Mouse (Mus musculus) kidney, adult 8-10 months (tissue): ENCODE measurements around the gene Lyz1.
"Not testable (repeated sequence)": the region's sequence is repeated elsewhere in the genome, so short reads cannot be mapped to it uniquely, and the experiment has no call there.

Experiments used
- DNase-seq, 2 experiments: peaks; one replicate each; pipeline ENCODE4 v3.0.0; 2022

Gene Lyz1

GRCm38 (mm10) chr10:117292671-117293070, at the start of gene Lyz1:
Gene Lyz1 (minus strand): TSS chr10:117292868.
- DNase-seq, result no peak

- DNase-seq, result no peak
Measured at GRCm38 (mm10) chr10:117342406-117342805, 49.7 kb upstream of the Lyz1 start.

- DNase-seq, result no peak
Measured at GRCm38 (mm10) chr10:117341029-117341428, 48.4 kb upstream of the Lyz1 start.

- DNase-seq, result no peak
Measured at GRCm38 (mm10) chr10:117339241-117339640, 46.6 kb upstream of the Lyz1 start.

GRCm38 (mm10) chr10:117337946-117338345, 45.3 kb upstream of the Lyz1 start:
- no peak for DNase-seq

- DNase-seq, result no peak
Measured at GRCm38 (mm10) chr10:117335649-117336048, 43.0 kb upstream of the Lyz1 start.

GRCm38 (mm10) chr10:117330521-117330920, 37.9 kb upstream of the Lyz1 start:
- peak in 1 of 2 experiments; percentile 11 for DNase-seq

GRCm38 (mm10) chr10:117323782-117324181, 31.1 kb upstream of the Lyz1 start:
- DNase-seq, result no peak

- no peak for DNase-seq
Measured at GRCm38 (mm10) chr10:117322630-117323029, 30.0 kb upstream of the Lyz1 start.

GRCm38 (mm10) chr10:117320571-117320981, 27.9 kb upstream of the Lyz1 start:
- DNase-seq, result no peak

GRCm38 (mm10) chr10:117316391-117316790, 23.7 kb upstream of the Lyz1 start:
- no peak for DNase-seq

- no peak for DNase-seq
Measured at GRCm38 (mm10) chr10:117313133-117313532, 20.5 kb upstream of the Lyz1 start.

- no peak for DNase-seq
Measured at GRCm38 (mm10) chr10:117312168-117312567, 19.5 kb upstream of the Lyz1 start.

GRCm38 (mm10) chr10:117304371-117304770, 11.7 kb upstream of the Lyz1 start:
- DNase-seq, result no peak

- no peak for DNase-seq
Measured at GRCm38 (mm10) chr10:117301688-117302087, 9.0 kb upstream of the Lyz1 start.

- no peak for DNase-seq
Measured at GRCm38 (mm10) chr10:117299901-117300520, 7.3 kb upstream of the Lyz1 start.

- no peak for DNase-seq
Measured at GRCm38 (mm10) chr10:117299106-117299505, 6.4 kb upstream of the Lyz1 start.

GRCm38 (mm10) chr10:117298336-117298735, 5.7 kb upstream of the Lyz1 start:
- DNase-seq, result no peak

- not testable (repeated sequence) for DNase-seq
Measured at GRCm38 (mm10) chr10:117290936-117291335, 1.7 kb downstream of the Lyz1 start.

GRCm38 (mm10) chr10:117290046-117290870, 2.4 kb downstream of the Lyz1 start:
- no peak for DNase-seq

- not testable (repeated sequence) for DNase-seq
Measured at GRCm38 (mm10) chr10:117289034-117289505, 3.6 kb downstream of the Lyz1 start.

- DNase-seq, result no peak
Measured at GRCm38 (mm10) chr10:117288197-117289033, 4.3 kb downstream of the Lyz1 start.

- no peak for DNase-seq
Measured at GRCm38 (mm10) chr10:117287226-117287850, 5.3 kb downstream of the Lyz1 start.
